Mouse (Mus musculus) heart, adult 2 months (tissue): ENCODE results near the gene Mdh1b. TPM values are rescaled to one million over a fixed set of nuclear protein-coding genes. Genes with fewer than 3 reads are reported as not detected.
A peak's percentile ranks its signal among the peaks of the same experiment; 100 is the strongest.

ENCODE experiments used
- DNase-seq, 2 experiments: peaks; one replicate each; pipeline ENCODE4 v3.0.0; 2021
- H3K27ac ChIP-seq: fragments of 200-600 bp; 2 replicates; pipeline ENCODE4 v1.8.1; 2022
- H3K27me3 ChIP-seq: fragments of 200-500 bp; 2 replicates; pipeline ENCODE4 v1.6.1; 2012; ENCODE audit warnings: mild to moderate bottlenecking, low read length, inconsistent platforms, mixed read lengths; ENCODE audit not compliant: control insufficient read depth, insufficient read depth
- H3K36me3 ChIP-seq: fragments of 200-500 bp; 2 replicates; pipeline ENCODE4 v1.6.1; 2012; ENCODE audit warnings: low read length, inconsistent platforms; ENCODE audit not compliant: control insufficient read depth, insufficient read depth
- H3K4me1 ChIP-seq: fragments of 200-500 bp; 2 replicates; pipeline ENCODE4 v1.6.1; 2011; ENCODE audit warnings: low read length; ENCODE audit not compliant: control insufficient read depth, insufficient read depth
- H3K4me3 ChIP-seq: fragments of 200-600 bp; 2 replicates; pipeline ENCODE4 v1.8.1; 2022
- H3K79me2 ChIP-seq: fragments of 200-500 bp; replicated peaks from 2 replicates; pipeline ENCODE4 v1.6.1; 2012; ENCODE audit warnings: mild to moderate bottlenecking, inconsistent platforms, low read length, moderate library complexity, mixed read lengths; ENCODE audit not compliant: control insufficient read depth, insufficient read depth
- H3K9ac ChIP-seq: fragments of 200-500 bp; 2 replicates; pipeline ENCODE4 v1.6.1; 2012; ENCODE audit warnings: low read depth, mild to moderate bottlenecking, control low read depth, inconsistent platforms, low read length, mixed read lengths
- CTCF ChIP-seq: fragments of 200-600 bp; IDR thresholded peaks from 2 replicates; pipeline ENCODE4 v1.8.1; 2022; ENCODE audit warnings: antibody characterized with exemption, mild to moderate bottlenecking, moderate library complexity
- EP300 ChIP-seq: fragments of 200-500 bp; IDR thresholded peaks from 2 replicates; pipeline ENCODE4 v1.6.1; 2011; ENCODE audit warnings: low read depth, low read length, control low read depth; ENCODE audit not compliant: insufficient read depth
- POLR2A ChIP-seq: fragments of 200-500 bp; IDR thresholded peaks from 2 replicates; pipeline ENCODE4 v1.6.1; 2011; ENCODE audit warnings: mild to moderate bottlenecking, low read depth, low read length, control low read depth; ENCODE audit not compliant: insufficient read depth
- whole genome bisulfite sequencing: fragments of 180-500 bp; shearing (Covaris S2); methylation state at CpG from one replicate; pipeline ENCODE4 v1.1.7; 2018; 5-methylcytosine and 5-hydroxymethylcytosine counted together
- intact Hi-C: fragments of 180-260 bp; cut with DNase I; formaldehyde crosslinking; loops from one replicate; pipeline ENCODE4 v1.15.1; 2025
- polyA plus RNA-seq: library from polyadenylated mRNA; depleted of rRNA; stranded (reverse); fragments of >200 nt; gene quantifications from 2 replicates; pipeline ENCODE4 v1.2.3, GENCODE M21; 2012; rRNA removed
- total RNA-seq, 2 experiments: library from RNA; stranded (reverse); gene quantifications; 2 replicates each; pipeline ENCODE4 v1.2.3; 2021

Mdh1b gene
- total and polyA plus RNA-seq, 3 experiments: 0.33 TPM; not detected in 2

DNA sequence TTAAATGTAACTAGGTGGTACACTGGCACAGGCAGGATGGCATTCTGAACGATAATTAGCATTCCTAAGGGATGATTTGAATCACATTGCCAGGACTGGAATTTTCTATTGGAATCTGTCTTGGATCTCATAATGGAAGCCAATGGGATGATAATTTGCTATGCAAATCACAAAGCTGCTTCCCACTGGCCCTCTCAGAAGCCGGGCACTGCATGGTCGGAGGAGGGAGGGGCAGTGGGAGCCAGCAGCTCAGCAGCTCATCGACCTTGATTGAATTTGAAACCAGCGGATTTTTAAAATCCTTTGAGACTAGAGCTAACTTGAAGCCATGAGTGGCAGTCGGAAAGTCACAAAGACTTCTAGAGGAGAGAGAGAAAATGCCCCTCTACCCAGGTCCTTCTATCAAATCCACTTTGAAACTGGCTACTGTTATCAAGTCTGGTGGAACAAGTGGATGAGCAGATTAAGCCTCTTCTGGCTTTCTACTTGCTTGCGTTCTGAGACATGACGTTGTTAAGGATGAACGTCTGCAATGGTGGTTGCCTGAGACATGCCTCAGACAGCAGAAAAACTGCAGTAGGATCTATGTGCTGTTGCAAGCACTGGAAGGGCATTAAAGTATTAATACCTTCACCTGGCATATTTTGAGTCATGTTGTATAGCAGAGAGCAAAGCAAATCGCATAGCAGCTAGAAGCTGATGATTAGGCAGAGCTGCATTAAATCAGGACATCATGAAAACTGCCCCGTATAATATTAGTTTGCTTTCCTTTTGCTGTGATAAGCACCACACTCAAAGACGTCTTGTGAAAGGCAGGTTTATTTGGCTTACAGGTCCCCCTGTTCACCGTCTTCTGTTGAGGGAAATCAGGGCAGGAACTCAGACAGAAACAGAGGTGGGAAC is 61.9 kb downstream of the Mdh1b start:
- no peak for TF ChIP-seq POLR2A
- TF ChIP-seq CTCF: no peak
- TF ChIP-seq EP300: no peak
- Histone ChIP-seq H3K4me3 (no peak overlapping the region), H3K9ac (no peak overlapping the region)

DNA sequence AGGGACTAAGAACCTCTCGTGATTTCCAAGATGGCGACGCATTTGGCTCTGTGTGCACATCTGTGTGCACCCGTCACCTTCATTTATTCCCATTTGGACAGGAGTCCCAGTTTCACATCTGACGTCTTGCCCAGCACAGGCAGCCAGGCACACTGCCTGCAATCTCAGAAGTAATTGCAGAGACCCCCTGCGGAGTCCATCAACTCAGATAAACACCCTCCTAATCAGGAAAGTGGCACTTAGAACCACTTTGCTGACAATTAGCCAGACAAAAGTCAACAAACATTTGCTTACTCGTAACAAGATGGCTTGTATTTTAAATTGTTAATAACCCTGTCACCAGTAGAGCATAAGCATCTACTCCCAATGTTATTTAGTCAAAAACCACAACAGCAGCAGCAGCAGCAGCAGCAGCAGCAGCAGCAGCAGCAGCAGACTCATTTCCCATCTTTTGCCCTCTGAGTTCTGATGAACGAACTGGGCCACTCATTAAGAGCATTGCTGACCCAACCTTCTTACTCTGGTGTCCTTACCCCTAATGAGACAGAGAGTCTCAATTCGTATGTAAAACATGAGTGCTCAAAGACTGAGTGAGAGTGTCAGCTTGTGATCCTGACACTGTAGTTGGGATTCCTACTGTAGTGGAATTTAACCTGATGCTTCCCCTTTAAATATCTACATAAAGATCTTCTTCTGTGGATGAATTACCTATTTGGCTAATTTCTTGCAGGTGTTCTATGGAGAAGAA is 62.7 kb downstream of the Mdh1b start:
- 42% methylated on average over 9 of the region's 9 CpGs for whole genome bisulfite sequencing
- no peak for DNase-seq
- no peak overlapping the region for H3K9ac ChIP-seq
- H3K36me3 ChIP-seq: no peaks in the 10 kb centered on the region
- peaks cover 1% of the 10 kb centered on the region for H3K4me1 ChIP-seq
- intact Hi-C loops: no loop called here
- TF ChIP-seq POLR2A (no peak), CTCF (no peak), EP300 (no peak)
- no peaks in the 10 kb centered on the region for H3K79me2 ChIP-seq
- no peaks in the 10 kb centered on the region; the same call in 1 of the 2 replicates for H3K27me3 ChIP-seq
- no peak overlapping the region for H3K4me3 ChIP-seq
- no peak overlapping the region for H3K27ac ChIP-seq

More for the DNA sequence above, 61.9 kb downstream of the Mdh1b start:
- Histone ChIP-seq H3K27ac (no peak overlapping the region), H3K27me3 (no peaks in the 10 kb centered on the region; the same call in 1 of the 2 replicates), H3K79me2 (no peaks in the 10 kb centered on the region), H3K4me1 (peaks cover 1% of the 10 kb centered on the region), H3K36me3 (no peaks in the 10 kb centered on the region)
- intact Hi-C loops: loop anchor here (2.0 kb wide), 1 partner anchor 781 kb away; no protein-coding TSS in a partner anchor
- DNase-seq: no peak
- 26% methylated on average over 13 of the region's 13 CpGs for WGBS

DNA sequence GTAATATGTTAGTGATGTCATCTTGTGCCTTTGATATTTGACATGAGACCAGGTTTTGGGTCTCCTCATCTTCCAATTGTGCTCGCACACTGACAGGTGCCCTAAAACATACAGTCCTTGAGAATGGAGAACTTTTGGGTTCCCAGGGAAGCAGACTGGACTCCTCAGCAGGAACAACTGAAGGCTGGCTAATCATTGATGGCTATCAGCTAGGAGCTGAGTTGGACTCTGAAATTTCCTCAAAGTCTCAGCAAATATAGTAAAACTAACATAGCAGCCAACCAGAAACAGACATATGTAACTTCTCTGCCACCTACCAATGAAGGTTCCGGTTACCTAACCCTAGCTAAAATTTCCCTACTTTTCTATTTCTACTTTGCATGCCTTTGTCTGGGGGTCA is 64.0 kb downstream of the Mdh1b start:
- intact Hi-C loops: no loop called here
- Histone ChIP-seq H3K4me1 (peaks cover 1% of the 10 kb centered on the region), H3K79me2 (no peaks in the 10 kb centered on the region), H3K36me3 (no peaks in the 10 kb centered on the region), H3K27me3 (no peaks in the 10 kb centered on the region; the same call in 1 of the 2 replicates), H3K27ac (no peak overlapping the region), H3K4me3 (no peak overlapping the region), H3K9ac (no peak overlapping the region)
- TF ChIP-seq CTCF (no peak), POLR2A (no peak), EP300 (no peak)
- WGBS: 88% methylated on average over 2 of the region's 2 CpGs
- no peak for DNase-seq

GRCm38 (mm10) chr1:63659591-63659990 is 70.5 kb downstream of the Mdh1b start:
- Histone ChIP-seq H3K79me2 (no peaks in the 10 kb centered on the region), H3K27me3 (no peaks in the 10 kb centered on the region), H3K27ac (no peak overlapping the region), H3K9ac (no peak overlapping the region), H3K4me3 (no peak overlapping the region), H3K4me1 (no peaks in the 10 kb centered on the region), H3K36me3 (no peaks in the 10 kb centered on the region)
- intact Hi-C loops: loop anchor here (2.0 to 5.0 kb wide), 4 partner anchors 293 to 1353 kb away; no protein-coding TSS in a partner anchor
- DNase-seq: peak in 1 of 2 experiments; percentile 9
- TF ChIP-seq CTCF: peak; percentile 83
- no peak for TF ChIP-seq EP300
- WGBS: under 1% methylated on average over 7 of the region's 7 CpGs

GRCm38 (mm10) chr1:63658016-63658415 is 72.1 kb downstream of the Mdh1b start:
- Histone ChIP-seq H3K4me1 (no peaks in the 10 kb centered on the region), H3K27ac (no peak overlapping the region), H3K4me3 (no peak overlapping the region), H3K9ac (no peak overlapping the region), H3K27me3 (no peaks in the 10 kb centered on the region), H3K36me3 (no peaks in the 10 kb centered on the region), H3K79me2 (no peaks in the 10 kb centered on the region)
- intact Hi-C loops: loop anchor here (2.0 to 5.0 kb wide), 4 partner anchors 294 to 1354 kb away; no protein-coding TSS in a partner anchor
- peak; percentile 88 for TF ChIP-seq CTCF
- no peak for TF ChIP-seq EP300
- peak; percentile 27 to 61 for DNase-seq
- 12% methylated on average over 6 of the region's 6 CpGs for WGBS

Other genes with a start within 250 kb of the Mdh1b start
- not detected for gene Gm39653, start 114.3 kb downstream of the Mdh1b start, total RNA-seq
- gene Gm39653, start 114.3 kb downstream of the Mdh1b start, polyA plus RNA-seq: not detected in 2 replicates
- gene Dytn, start 43.4 kb downstream of the Mdh1b start, total RNA-seq: not detected
- gene Dytn, start 43.4 kb downstream of the Mdh1b start, polyA plus RNA-seq: not detected in 2 replicates
- 10 to 100 TPM; 27.1 to 36.1 TPM for gene Fastkd2, start 296 bp upstream of the Mdh1b start, total RNA-seq
- 6.7 and 19.5 TPM in 2 replicates for gene Fastkd2, start 296 bp upstream of the Mdh1b start, polyA plus RNA-seq
- gene 4933402D24Rik, start 38.9 kb upstream of the Mdh1b start, total RNA-seq: not detected
- not detected in 2 replicates for gene 4933402D24Rik, start 38.9 kb upstream of the Mdh1b start, polyA plus RNA-seq